Mouse (Mus musculus) intestine, embryonic 15.5 days (tissue): ENCODE results near the gene Ppp5c. TPM values are rescaled to one million over a fixed set of nuclear protein-coding genes. Genes with fewer than 3 reads are reported as not detected.

Experiments used
- ATAC-seq: fragments of 200-750 bp; cut with Nextera tagmentation; 2 replicates; pipeline ENCODE4 v1.8.0; 2017; ENCODE audit warnings: moderate TSS enrichment, moderate library complexity
- H3K27ac ChIP-seq: fragments of 300-500 bp; sonication (generic); 2 replicates; pipeline ENCODE4 v1.5.1; 2015; ENCODE audit warnings: mild to moderate bottlenecking, inconsistent platforms
- H3K27me3 ChIP-seq: fragments of 300-500 bp; sonication (generic); replicated peaks from 2 replicates; pipeline ENCODE4 v1.6.1; 2015; ENCODE audit warnings: inconsistent platforms
- H3K36me3 ChIP-seq: fragments of 300-500 bp; sonication (generic); 2 replicates; pipeline ENCODE4 v1.6.1; 2015; ENCODE audit warnings: inconsistent platforms
- H3K4me1 ChIP-seq: fragments of 300-500 bp; sonication (generic); replicated peaks from 2 replicates; pipeline ENCODE4 v1.6.1; 2015; ENCODE audit warnings: inconsistent platforms
- H3K4me2 ChIP-seq: fragments of 300-500 bp; sonication (generic); replicated peaks from 2 replicates; pipeline ENCODE4 v1.6.1; 2015; ENCODE audit warnings: mild to moderate bottlenecking, inconsistent platforms
- H3K4me3 ChIP-seq: fragments of 300-500 bp; sonication (generic); replicated peaks from 2 replicates; pipeline ENCODE4 v1.5.1; 2015; ENCODE audit warnings: inconsistent platforms
- H3K9ac ChIP-seq: fragments of 300-500 bp; sonication (generic); 2 replicates; pipeline ENCODE4 v1.6.1; 2015; ENCODE audit warnings: inconsistent platforms
- H3K9me3 ChIP-seq: fragments of 300-500 bp; sonication (generic); 2 replicates; pipeline ENCODE4 v1.6.1; 2016; ENCODE audit warnings: inconsistent platforms
- WGBS: fragments of 180-500 bp; shearing (Covaris S2); methylation state at CpG from one replicate; pipeline ENCODE4 v1.1.7; 2015; 5-methylcytosine and 5-hydroxymethylcytosine counted together
- polyA plus RNA-seq: library from polyadenylated mRNA; unstranded; fragments of >200 nt; fragmentation: Nextera tagmentation; extraction: Ambion mirVana; gene quantifications from 2 replicates; pipeline ENCODE4 v1.2.1, GENCODE M21; 2015

Ppp5c gene
- polyA plus RNA-seq, 1 experiment from 2014 or later: 81.5 TPM

- H3K4me2 ChIP-seq: peak overlapping the region; percentile 75
- H3K36me3 ChIP-seq: no peaks in the 10 kb centered on the region
- H3K9me3 ChIP-seq: no peaks in the 10 kb centered on the region
- peak overlapping the region; percentile 76 for H3K9ac ChIP-seq
- WGBS: 13% methylated on average over 9 of the region's 9 CpGs
- peak; percentile 32 for ATAC-seq
- no peaks in the 10 kb centered on the region for H3K27me3 ChIP-seq
- peak overlapping the region; percentile 99 for H3K27ac ChIP-seq
- peak overlapping the region; percentile 64 for H3K4me3 ChIP-seq
- H3K4me1 ChIP-seq: peaks cover 30% of the 10 kb centered on the region
Measured at GRCm38 (mm10) chr7:17060031-17060781, 32.5 kb upstream of the Ppp5c start.

- H3K4me3 ChIP-seq: peak overlapping the region; percentile 64
- peak overlapping the region; percentile 75 for H3K4me2 ChIP-seq
- H3K36me3 ChIP-seq: peaks cover 5% of the 10 kb centered on the region; the same call in 1 of the 2 replicates
- WGBS: 37% methylated on average over 3 of the region's 3 CpGs
- H3K9me3 ChIP-seq: no peaks in the 10 kb centered on the region
- ATAC-seq: no peak
- peaks cover 30% of the 10 kb centered on the region for H3K4me1 ChIP-seq
- H3K27me3 ChIP-seq: no peaks in the 10 kb centered on the region
- peak overlapping the region; percentile 99 for H3K27ac ChIP-seq
- peak overlapping the region; percentile 76 for H3K9ac ChIP-seq
Measured at GRCm38 (mm10) chr7:17059463-17059844, 31.7 kb upstream of the Ppp5c start.

GRCm38 (mm10) chr7:17058816-17059462 is 31.2 kb upstream of the Ppp5c start:
- H3K9me3 ChIP-seq: no peaks in the 10 kb centered on the region
- no peaks in the 10 kb centered on the region for H3K27me3 ChIP-seq
- H3K4me3 ChIP-seq: peak overlapping the region; percentile 64
- peak overlapping the region; percentile 99 for H3K27ac ChIP-seq
- H3K36me3 ChIP-seq: peaks cover 7% of the 10 kb centered on the region
- H3K9ac ChIP-seq: peak overlapping the region; percentile 76
- WGBS: 18% methylated on average over 8 of the region's 8 CpGs
- peak; percentile 1 for ATAC-seq
- peaks cover 30% of the 10 kb centered on the region for H3K4me1 ChIP-seq
- peak overlapping the region; percentile 75 for H3K4me2 ChIP-seq

- Histone ChIP-seq H3K4me1 (peaks cover 30% of the 10 kb centered on the region), H3K9me3 (no peaks in the 10 kb centered on the region), H3K9ac (peak overlapping the region; percentile 49), H3K27ac (peak overlapping the region; percentile 99), H3K4me3 (peak overlapping the region; percentile 64), H3K4me2 (peak overlapping the region; percentile 75), H3K27me3 (no peaks in the 10 kb centered on the region), H3K36me3 (peaks cover 12% of the 10 kb centered on the region)
- ATAC-seq: peak; percentile 73
- 1% methylated on average over 16 of the region's 16 CpGs for WGBS
Measured at GRCm38 (mm10) chr7:17058071-17058689, 30.5 kb upstream of the Ppp5c start.

GRCm38 (mm10) chr7:17056601-17057523 is 29.1 kb upstream of the Ppp5c start:
- H3K4me1 ChIP-seq: peaks cover 30% of the 10 kb centered on the region
- peaks cover 12% of the 10 kb centered on the region for H3K36me3 ChIP-seq
- WGBS: 18% methylated on average over 14 of the region's 14 CpGs
- peak; percentile 34 for ATAC-seq
- peak overlapping the region; percentile 99 for H3K27ac ChIP-seq
- H3K27me3 ChIP-seq: no peaks in the 10 kb centered on the region
- peak overlapping the region; percentile 51 for H3K4me3 ChIP-seq
- H3K9ac ChIP-seq: peak overlapping the region; percentile 54
- H3K9me3 ChIP-seq: no peaks in the 10 kb centered on the region
- H3K4me2 ChIP-seq: peak overlapping the region; percentile 72

GRCm38 (mm10) chr7:17056081-17056581 is 28.4 kb upstream of the Ppp5c start:
- H3K9me3 ChIP-seq: no peaks in the 10 kb centered on the region
- H3K4me2 ChIP-seq: peak overlapping the region; percentile 72
- peak overlapping the region; percentile 51 for H3K4me3 ChIP-seq
- peak overlapping the region; percentile 54 for H3K9ac ChIP-seq
- H3K27ac ChIP-seq: peak overlapping the region; percentile 99
- peaks cover 33% of the 10 kb centered on the region for H3K4me1 ChIP-seq
- WGBS: under 1% methylated on average over 42 of the region's 42 CpGs
- H3K27me3 ChIP-seq: no peaks in the 10 kb centered on the region
- H3K36me3 ChIP-seq: peaks cover 12% of the 10 kb centered on the region
- peak; percentile 71 for ATAC-seq

- Histone ChIP-seq H3K9me3 (no peaks in the 10 kb centered on the region), H3K4me1 (peaks cover 30% of the 10 kb centered on the region), H3K4me3 (peak overlapping the region; percentile 51), H3K4me2 (peak overlapping the region; percentile 72), H3K9ac (no peak overlapping the region; the same call in 1 of the 2 replicates), H3K27ac (no peak overlapping the region), H3K27me3 (no peaks in the 10 kb centered on the region), H3K36me3 (peaks cover 17% of the 10 kb centered on the region)
- no peak for ATAC-seq
- whole genome bisulfite sequencing: 82% methylated on average over 4 of the region's 4 CpGs
Measured at GRCm38 (mm10) chr7:17055287-17055946, 27.7 kb upstream of the Ppp5c start.

- Histone ChIP-seq H3K4me3 (no peak overlapping the region), H3K4me1 (peaks cover 23% of the 10 kb centered on the region), H3K27me3 (no peaks in the 10 kb centered on the region), H3K36me3 (peaks cover 24% of the 10 kb centered on the region), H3K4me2 (no peak overlapping the region), H3K9me3 (no peaks in the 10 kb centered on the region), H3K27ac (no peak overlapping the region), H3K9ac (no peak overlapping the region)
- no peak for ATAC-seq
- WGBS: 93% methylated on average over 16 of the region's 16 CpGs
Measured at GRCm38 (mm10) chr7:17054325-17054989, 26.7 kb upstream of the Ppp5c start.

- Histone ChIP-seq H3K27ac (no peak overlapping the region), H3K9ac (no peak overlapping the region), H3K27me3 (no peaks in the 10 kb centered on the region), H3K9me3 (no peaks in the 10 kb centered on the region), H3K36me3 (peaks cover 40% of the 10 kb centered on the region), H3K4me1 (peaks cover 7% of the 10 kb centered on the region), H3K4me3 (no peak overlapping the region), H3K4me2 (no peak overlapping the region)
- ATAC-seq: peak; percentile 29
- WGBS: 14% methylated on average over 17 of the region's 17 CpGs
Measured at GRCm38 (mm10) chr7:17050933-17051594, 23.3 kb upstream of the Ppp5c start.

GRCm38 (mm10) chr7:17050491-17050890 is 22.8 kb upstream of the Ppp5c start:
- 71% methylated on average over 11 of the region's 11 CpGs for WGBS

More at GRCm38 (mm10) chr7:17050491-17050890, 22.8 kb upstream of the Ppp5c start:
- Histone ChIP-seq H3K27me3 (no peaks in the 10 kb centered on the region), H3K9ac (no peak overlapping the region), H3K27ac (no peak overlapping the region), H3K36me3 (peaks cover 43% of the 10 kb centered on the region), H3K4me1 (peaks cover 4% of the 10 kb centered on the region), H3K4me3 (no peak overlapping the region), H3K4me2 (no peak overlapping the region), H3K9me3 (no peaks in the 10 kb centered on the region)
- ATAC-seq: peak; percentile 18; the same call in 1 of the 2 replicates
